20 mouse cellular contexts compared by ENCODE assay signal in genomic region chr7:133889986-133890385, GRCm38 (mm10).
DNase-seq lines count a peak whose midpoint lies in the region; ATAC-seq lines count a peak whose summit lies in the region.
"Had no signal": no experiment of that assay in that cellular context is flagged by ENCODE, and none has a peak within 500 bp of the region (broad histone marks: within the 10 kb centered on the region; RNA-seq: fewer than 3 reads in every experiment).

No protein-coding gene starts in this region.

- H3K4me2 ChIP-seq in intestine, embryonic 14.5 days (ENCODE audit: low read length): no peak overlapping the region
- no peak overlapping the region for H3K4me2 ChIP-seq in intestine, embryonic 16.5 days (ENCODE audit: low read depth, low read length)
- H3K4me2 ChIP-seq in limb, embryonic 15.5 days: no peak overlapping the region

- DNase-seq in heart, adult 11 months: peak; percentile 71
- DNase-seq in heart, adult 9 months (ENCODE audit: low spot score in 2 of 2): no peak
- DNase-seq in intestine, embryonic 14.5 days (ENCODE audit: low spot score): peak; percentile 12
- DNase-seq in limb, embryonic 10.5 days (ENCODE audit: low spot score): no peak
- DNase-seq in urinary bladder, postnatal 4 days (ENCODE audit: low spot score in 2 of 2): peak; percentile 12 to 51
- no peak for DNase-seq in urinary bladder, postnatal 25 days (ENCODE audit: low spot score)
- DNase-seq: adrenal gland, adult 2 months; adrenal gland, adult 8-10 months; adrenal gland, postnatal 14 days; adrenal gland, postnatal 25 days; adrenal gland, postnatal 36 days; B cell, adult 2 months; cerebellum, adult 11 months; cerebellum, adult 11-12 months had no signal

- no peak overlapping the region for H3K9ac ChIP-seq in intestine, embryonic 14.5 days (ENCODE audit: low read length)
- H3K9ac ChIP-seq in intestine, embryonic 16.5 days (ENCODE audit: low read depth, low read length): no peak overlapping the region
- H3K9ac ChIP-seq in limb, embryonic 15.5 days: no peak overlapping the region

- WGBS in intestine, embryonic 14.5 days: 95% methylated on average over 4 of the region's 4 CpGs
- 88% methylated on average over 4 of the region's 4 CpGs for WGBS in intestine, embryonic 16.5 days
- WGBS in limb, embryonic 15.5 days: 92% methylated on average over 4 of the region's 4 CpGs
- 88% methylated on average over 4 of the region's 4 CpGs for WGBS in limb, embryonic 10.5 days

- ATAC-seq in intestine, embryonic 14.5 days (replicated peaks; ENCODE audit: low FRiP score, low TSS enrichment, low read depth): no peak
- no peak for ATAC-seq in intestine, embryonic 16.5 days
- ATAC-seq in limb, embryonic 15.5 days (ENCODE audit: insufficient number of reproducible peaks, low FRiP score, low TSS enrichment, low read depth): peak; percentile 30; the same call in 1 of the 2 replicates
- ATAC-seq: activated CD4-positive, CD25-positive, alpha-beta regulatory T cell, adult 4 months; CD4-positive, CD25-positive, alpha-beta regulatory T cell, adult 4 months; Patski had no signal

- H3K4me1 ChIP-seq in intestine, embryonic 14.5 days (replicated peaks; ENCODE audit: control insufficient read depth, insufficient read depth, low read length): no peaks in the 10 kb centered on the region
- no peaks in the 10 kb centered on the region for H3K4me1 ChIP-seq in intestine, embryonic 16.5 days (ENCODE audit: control insufficient read depth, insufficient read depth, low read length)
- no peaks in the 10 kb centered on the region for H3K4me1 ChIP-seq in limb, embryonic 15.5 days
- H3K4me1 ChIP-seq in limb, embryonic 10.5 days: no peaks in the 10 kb centered on the region

- H3K27ac ChIP-seq in intestine, embryonic 14.5 days (ENCODE audit: low read depth): no peak overlapping the region
- no peak overlapping the region for H3K27ac ChIP-seq in intestine, embryonic 16.5 days (ENCODE audit: low read length)
- H3K27ac ChIP-seq in limb, embryonic 15.5 days: no peak overlapping the region
- no peak overlapping the region for H3K27ac ChIP-seq in limb, embryonic 10.5 days

- no peak overlapping the region for H3K4me3 ChIP-seq in intestine, embryonic 14.5 days (ENCODE audit: low read depth, low read length)
- H3K4me3 ChIP-seq in intestine, embryonic 16.5 days (ENCODE audit: low read length): no peak overlapping the region
- H3K4me3 ChIP-seq in limb, embryonic 15.5 days: no peak overlapping the region
- no peak overlapping the region for H3K4me3 ChIP-seq in limb, embryonic 10.5 days

- H3K9me3 ChIP-seq in intestine, embryonic 14.5 days (ENCODE audit: control insufficient read depth, low read length): no peaks in the 10 kb centered on the region
- H3K9me3 ChIP-seq in intestine, embryonic 16.5 days (ENCODE audit: control insufficient read depth, low read length): no peaks in the 10 kb centered on the region
- H3K9me3 ChIP-seq in limb, embryonic 15.5 days: no peaks in the 10 kb centered on the region
- no peaks in the 10 kb centered on the region for H3K9me3 ChIP-seq in limb, embryonic 10.5 days (replicated peaks)

- no peaks in the 10 kb centered on the region for H3K27me3 ChIP-seq in intestine, embryonic 14.5 days (replicated peaks; ENCODE audit: control insufficient read depth, insufficient read depth, low read length)
- H3K27me3 ChIP-seq in intestine, embryonic 16.5 days (replicated peaks; ENCODE audit: control insufficient read depth, insufficient read depth, low read length): no peaks in the 10 kb centered on the region
- H3K27me3 ChIP-seq in limb, embryonic 15.5 days: no peaks in the 10 kb centered on the region
- H3K27me3 ChIP-seq in limb, embryonic 10.5 days (ENCODE audit: low read depth, poor library complexity, severe bottlenecking): no peaks in the 10 kb centered on the region
- H3K27me3 ChIP-seq: Patski had no signal

- no peaks in the 10 kb centered on the region; the same call in 1 of the 2 replicates for H3K36me3 ChIP-seq in intestine, embryonic 14.5 days (ENCODE audit: control insufficient read depth, insufficient read depth, low read length)
- H3K36me3 ChIP-seq in intestine, embryonic 16.5 days (ENCODE audit: control insufficient read depth, insufficient read depth, low read length): no peaks in the 10 kb centered on the region
- no peaks in the 10 kb centered on the region for H3K36me3 ChIP-seq in limb, embryonic 15.5 days
- H3K36me3 ChIP-seq in limb, embryonic 10.5 days: no peaks in the 10 kb centered on the region
- H3K36me3 ChIP-seq: G1E had no signal

Comparison
In these comparisons a context has a peak if more than half of its experiments do, and no peak if none do; other contexts are left out.
1. DNase-seq: peak in heart, adult 11 months (single experiment), intestine, embryonic 14.5 days (single experiment) and urinary bladder, postnatal 4 days (2 of 2); none in heart, adult 9 months (0 of 2), limb, embryonic 10.5 days (single experiment) and urinary bladder, postnatal 25 days (single experiment).